ENCODE assay signal across 8 mouse cellular contexts in the genomic region with DNA sequence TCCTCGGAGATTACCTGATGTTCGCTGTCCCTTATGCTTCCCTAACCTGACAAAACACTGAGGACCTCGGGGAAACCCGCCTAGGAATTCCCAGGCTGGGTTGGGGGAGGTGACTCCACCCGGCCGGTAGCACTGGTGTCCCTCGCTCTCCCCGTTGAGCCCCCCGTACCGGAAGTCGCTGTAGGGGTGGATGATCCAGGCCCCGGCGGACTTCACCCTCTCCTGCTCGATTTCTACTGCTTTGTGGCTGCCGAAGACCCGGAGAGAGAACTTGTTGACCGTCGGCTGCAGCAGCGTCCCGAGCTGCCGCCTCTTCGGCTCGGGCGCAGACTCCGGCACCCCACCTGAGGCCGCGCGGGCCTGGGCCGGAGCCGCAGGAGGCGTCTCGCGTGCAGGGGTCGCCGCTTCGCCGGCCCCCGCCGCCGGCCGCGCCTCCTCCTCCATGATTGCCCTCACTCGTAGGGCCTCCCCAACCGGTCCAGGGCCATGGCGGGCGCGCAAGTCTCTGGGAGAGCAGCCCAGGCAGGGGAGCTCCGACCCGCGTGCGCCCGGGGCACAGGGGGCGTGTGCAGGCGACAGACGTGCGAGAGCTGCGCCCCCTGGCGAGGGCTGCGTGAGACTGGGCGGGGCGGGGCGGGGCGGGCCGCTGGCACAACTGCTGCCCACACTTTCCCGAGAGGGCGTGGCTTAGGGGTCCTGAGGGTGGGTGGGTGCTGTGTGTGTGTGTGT. TPM values are rescaled to one million over a fixed set of nuclear protein-coding genes. Genes with fewer than 3 reads are reported as not detected.
DNase-seq lines count a peak whose midpoint lies in the region; ATAC-seq and TF ChIP-seq lines count a peak whose summit lies in the region.

A gene (minus strand): TSS at position 581 of the 729 bp plus-strand sequence.

- ATAC-seq in forebrain, embryonic 13.5 days = peak; percentile 83
- ATAC-seq in hindbrain, postnatal 0 days = peak; percentile 87
- peak; percentile 42 for ATAC-seq in limb, embryonic 14.5 days (ENCODE audit: low FRiP score, low read depth)
- peak; percentile 81 for ATAC-seq in midbrain, embryonic 15.5 days (replicated peaks)

- peak within 1 kb of the TSS; percentile 95 for H3K4me2 ChIP-seq in forebrain, embryonic 13.5 days
- H3K4me2 ChIP-seq in hindbrain, postnatal 0 days (ENCODE audit: low read depth, low read length) = peak within 1 kb of the TSS; percentile 79
- H3K4me2 ChIP-seq in limb, embryonic 14.5 days (replicated peaks; ENCODE audit: low read depth, low read length, severe bottlenecking) = peak within 1 kb of the TSS; percentile 96
- peak within 1 kb of the TSS; percentile 89 for H3K4me2 ChIP-seq in midbrain, embryonic 15.5 days

- H3K27ac ChIP-seq in forebrain, embryonic 13.5 days = no peak within 1 kb of the TSS
- peak within 1 kb of the TSS; percentile 66 for H3K27ac ChIP-seq in hindbrain, postnatal 0 days
- H3K27ac ChIP-seq in limb, embryonic 14.5 days (replicated peaks; ENCODE audit: low read depth, low read length) = no peak within 1 kb of the TSS
- peak within 1 kb of the TSS; percentile 75 for H3K27ac ChIP-seq in midbrain, embryonic 15.5 days

- no peaks in the 10 kb centered on the region for H3K9me3 ChIP-seq in forebrain, embryonic 13.5 days (replicated peaks)
- no peaks in the 10 kb centered on the region for H3K9me3 ChIP-seq in hindbrain, postnatal 0 days (ENCODE audit: low read length)
- H3K9me3 ChIP-seq in limb, embryonic 14.5 days (ENCODE audit: control insufficient read depth, low read length) = no peaks in the 10 kb centered on the region
- H3K9me3 ChIP-seq in midbrain, embryonic 15.5 days = no peaks in the 10 kb centered on the region

- H3K4me3 ChIP-seq in forebrain, embryonic 13.5 days = peak within 1 kb of the TSS; percentile 76
- peak within 1 kb of the TSS; percentile 78 for H3K4me3 ChIP-seq in hindbrain, postnatal 0 days (ENCODE audit: low read length)
- peak within 1 kb of the TSS; percentile 55 for H3K4me3 ChIP-seq in limb, embryonic 14.5 days (replicated peaks; ENCODE audit: low read length)
- H3K4me3 ChIP-seq in midbrain, embryonic 15.5 days = peak within 1 kb of the TSS; percentile 88

- peak; percentile 59; the same call in 1 of the 2 replicates for TF ChIP-seq POLR2A in brain, embryonic 14.5 days (IDR thresholded peaks at IDR 0.05; ENCODE audit: borderline replicate concordance, extremely low read depth, insufficient read depth, insufficient read length, poor library complexity, severe bottlenecking)
- TF ChIP-seq POLR2A in limb, embryonic 14.5 days (IDR thresholded peaks at IDR 0.05; ENCODE audit: borderline replicate concordance, extremely low read depth, insufficient read depth, insufficient read length) = no peak

- DNase-seq in kidney, adult 18-20 months = peak; percentile 60
- DNase-seq in kidney, adult 8-10 months = no peak
- DNase-seq in brain, embryonic 14.5 days (ENCODE audit: low read depth) = peak; percentile 91
- peak; percentile 91 for DNase-seq in hindbrain, postnatal 0 days (ENCODE audit: low spot score)
- peak; percentile 54 for DNase-seq in limb, embryonic 14.5 days (ENCODE audit: low spot score)
- DNase-seq in splenic B cell, adult 2 months (ENCODE audit: low read depth, low spot score) = peak; percentile 90

- WGBS in forebrain, embryonic 13.5 days = under 1% methylated on average over 54 of the region's 66 CpGs
- 2% methylated on average over 63 of the region's 66 CpGs for WGBS in hindbrain, postnatal 0 days
- WGBS in limb, embryonic 14.5 days = under 1% methylated on average over 48 of the region's 66 CpGs
- 0% methylated on average over 55 of the region's 66 CpGs for whole genome bisulfite sequencing in midbrain, embryonic 15.5 days

- H3K36me3 ChIP-seq in forebrain, embryonic 13.5 days (ENCODE audit: poor library complexity, severe bottlenecking) = no peaks in the 10 kb centered on the region
- H3K36me3 ChIP-seq in hindbrain, postnatal 0 days (ENCODE audit: insufficient read depth, low read length) = no peaks in the 10 kb centered on the region
- H3K36me3 ChIP-seq in limb, embryonic 14.5 days (ENCODE audit: control insufficient read depth, insufficient read depth, low read length) = no peaks in the 10 kb centered on the region
- no peaks in the 10 kb centered on the region for H3K36me3 ChIP-seq in midbrain, embryonic 15.5 days (replicated peaks)
- no peaks in the 10 kb centered on the region for H3K36me3 ChIP-seq in splenic B cell, adult 2 months (ENCODE audit: control insufficient read depth, insufficient read depth, low read length, poor library complexity, severe bottlenecking)

- H3K27me3 ChIP-seq in forebrain, embryonic 13.5 days = no peaks in the 10 kb centered on the region
- H3K27me3 ChIP-seq in hindbrain, postnatal 0 days (ENCODE audit: insufficient read depth, low read length) = no peaks in the 10 kb centered on the region
- peaks cover 17% of the 10 kb centered on the region for H3K27me3 ChIP-seq in limb, embryonic 14.5 days (ENCODE audit: control insufficient read depth, insufficient read depth, low read length)
- no peaks in the 10 kb centered on the region for H3K27me3 ChIP-seq in midbrain, embryonic 15.5 days (replicated peaks)
- no peaks in the 10 kb centered on the region for H3K27me3 ChIP-seq in splenic B cell, adult 2 months (ENCODE audit: control insufficient read depth, insufficient read depth, low read length, poor library complexity, severe bottlenecking)

- H3K4me1 ChIP-seq in forebrain, embryonic 13.5 days = peaks cover 27% of the 10 kb centered on the region
- H3K4me1 ChIP-seq in hindbrain, postnatal 0 days (ENCODE audit: insufficient read depth, low read length) = peaks cover 14% of the 10 kb centered on the region
- H3K4me1 ChIP-seq in limb, embryonic 14.5 days (ENCODE audit: control insufficient read depth, insufficient read depth, low read length) = peaks cover 11% of the 10 kb centered on the region
- peaks cover 34% of the 10 kb centered on the region for H3K4me1 ChIP-seq in midbrain, embryonic 15.5 days

- TF ChIP-seq CTCF in brain, embryonic 14.5 days (IDR thresholded peaks at IDR 0.05; ENCODE audit: borderline replicate concordance, extremely low read depth, insufficient read depth, insufficient read length) = peak; percentile 51; the same call in 1 of the 2 replicates
- TF ChIP-seq CTCF in hindbrain, postnatal 0 days (IDR thresholded peaks at IDR 0.05; ENCODE audit: low read depth) = peak; percentile 49

- H3K9ac ChIP-seq in forebrain, embryonic 13.5 days = peak within 1 kb of the TSS; percentile 82
- H3K9ac ChIP-seq in hindbrain, postnatal 0 days (replicated peaks; ENCODE audit: low read length) = peak within 1 kb of the TSS; percentile 68
- peak within 1 kb of the TSS; percentile 53 for H3K9ac ChIP-seq in limb, embryonic 14.5 days (ENCODE audit: low read depth, low read length, severe bottlenecking)
- peak within 1 kb of the TSS; percentile 76 for H3K9ac ChIP-seq in midbrain, embryonic 15.5 days

RNA-seq across cellular contexts. Expression of the gene that starts here (rescaled TPM):
- 61.6 and 68.6 TPM in 2 replicates for polyA plus RNA-seq in brain, embryonic 14.5 days (2012; rRNA removed)
- 19.0 and 19.6 TPM in 2 replicates for polyA plus RNA-seq in forebrain, embryonic 13.5 days (2015; fragmentation: Nextera tagmentation; extraction: Ambion mirVana)
- 83.8 and 85.7 TPM in 2 replicates for total RNA-seq in hindbrain, postnatal 0 days (2014; rRNA removed)
- 33.5 and 38.1 TPM in 2 replicates for polyA plus RNA-seq in hindbrain, postnatal 0 days (2015; fragmentation: Nextera tagmentation; extraction: Ambion mirVana)
- polyA plus RNA-seq in limb, embryonic 14.5 days (2012; rRNA removed) = 4.6 and 8.9 TPM in 2 replicates
- polyA plus RNA-seq in limb, embryonic 14.5 days (2014; fragmentation: Nextera tagmentation; extraction: Ambion mirVana) = 1.5 and 1.6 TPM in 2 replicates
- polyA plus RNA-seq in midbrain, embryonic 15.5 days (2015; fragmentation: Nextera tagmentation; extraction: Ambion mirVana) = 59.6 and 59.8 TPM in 2 replicates

Comparison
In these comparisons a context has a peak if more than half of its experiments do, and no peak if none do; other contexts are left out.
1. DNase-seq: peak in kidney, adult 18-20 months (single experiment), brain, embryonic 14.5 days (single experiment), hindbrain, postnatal 0 days (single experiment), limb, embryonic 14.5 days (single experiment) and splenic B cell, adult 2 months (single experiment); none in kidney, adult 8-10 months (0 of 2).
2. H3K27ac ChIP-seq: peak in hindbrain, postnatal 0 days (single experiment) and midbrain, embryonic 15.5 days (single experiment); none in forebrain, embryonic 13.5 days (single experiment) and limb, embryonic 14.5 days (single experiment).
3. Peak in every context shown above with its lines, with median percentiles within 50 percentile points of each other: ATAC-seq, H3K4me2 ChIP-seq, H3K4me3 ChIP-seq and H3K9ac ChIP-seq.